Mouse (Mus musculus) embryonic facial prominence, embryonic 13.5 days (tissue): ENCODE data around the gene Tpd52l2. TPM values are rescaled to one million over a fixed set of nuclear protein-coding genes. Genes with fewer than 3 reads are reported as not detected.

Experiments used
- ATAC-seq: fragments of 200-750 bp; cut with Nextera tagmentation; 2 replicates; pipeline ENCODE4 v1.8.0; 2017; ENCODE audit warnings: low read depth; ENCODE audit not compliant: insufficient number of reproducible peaks, insufficient read depth, low FRiP score, low TSS enrichment
- H3K27ac ChIP-seq: fragments of 300-500 bp; sonication (generic); 2 replicates; pipeline ENCODE4 v1.5.1; 2015; ENCODE audit warnings: moderate library complexity, mild to moderate bottlenecking, inconsistent platforms
- H3K27me3 ChIP-seq: fragments of 300-500 bp; sonication (generic); 2 replicates; pipeline ENCODE4 v1.6.1; 2015; ENCODE audit warnings: mild to moderate bottlenecking, inconsistent platforms
- H3K36me3 ChIP-seq: fragments of 300-500 bp; sonication (generic); 2 replicates; pipeline ENCODE4 v1.6.1; 2015; ENCODE audit warnings: mild to moderate bottlenecking, inconsistent platforms
- H3K4me1 ChIP-seq: fragments of 300-500 bp; sonication (generic); 2 replicates; pipeline ENCODE4 v1.6.1; 2015; ENCODE audit warnings: inconsistent platforms
- H3K4me2 ChIP-seq: fragments of 300-500 bp; sonication (generic); 2 replicates; pipeline ENCODE4 v1.6.1; 2015; ENCODE audit warnings: moderate library complexity, mild to moderate bottlenecking, inconsistent platforms
- H3K4me3 ChIP-seq: fragments of 300-500 bp; sonication (generic); 2 replicates; pipeline ENCODE4 v1.5.1; 2015; ENCODE audit warnings: mild to moderate bottlenecking, inconsistent platforms
- H3K9ac ChIP-seq: fragments of 300-500 bp; sonication (generic); 2 replicates; pipeline ENCODE4 v1.6.1; 2015; ENCODE audit warnings: mild to moderate bottlenecking, inconsistent platforms
- H3K9me3 ChIP-seq: fragments of 300-500 bp; sonication (generic); 2 replicates; pipeline ENCODE4 v1.6.1; 2016; ENCODE audit warnings: inconsistent platforms
- WGBS: fragments of 180-500 bp; shearing (Covaris S2); methylation state at CpG from one replicate; pipeline ENCODE4 v1.1.7; 2015; ENCODE audit warnings: mixed read lengths; 5-methylcytosine and 5-hydroxymethylcytosine counted together
- polyA plus RNA-seq: library from polyadenylated mRNA; unstranded; fragments of >200 nt; fragmentation: Nextera tagmentation; extraction: Ambion mirVana; gene quantifications from 2 replicates; pipeline ENCODE4 v1.2.1, GENCODE M21; 2015

Tpd52l2 gene
- polyA plus RNA-seq, 1 experiment from 2014 or later = 168 TPM

DNA sequence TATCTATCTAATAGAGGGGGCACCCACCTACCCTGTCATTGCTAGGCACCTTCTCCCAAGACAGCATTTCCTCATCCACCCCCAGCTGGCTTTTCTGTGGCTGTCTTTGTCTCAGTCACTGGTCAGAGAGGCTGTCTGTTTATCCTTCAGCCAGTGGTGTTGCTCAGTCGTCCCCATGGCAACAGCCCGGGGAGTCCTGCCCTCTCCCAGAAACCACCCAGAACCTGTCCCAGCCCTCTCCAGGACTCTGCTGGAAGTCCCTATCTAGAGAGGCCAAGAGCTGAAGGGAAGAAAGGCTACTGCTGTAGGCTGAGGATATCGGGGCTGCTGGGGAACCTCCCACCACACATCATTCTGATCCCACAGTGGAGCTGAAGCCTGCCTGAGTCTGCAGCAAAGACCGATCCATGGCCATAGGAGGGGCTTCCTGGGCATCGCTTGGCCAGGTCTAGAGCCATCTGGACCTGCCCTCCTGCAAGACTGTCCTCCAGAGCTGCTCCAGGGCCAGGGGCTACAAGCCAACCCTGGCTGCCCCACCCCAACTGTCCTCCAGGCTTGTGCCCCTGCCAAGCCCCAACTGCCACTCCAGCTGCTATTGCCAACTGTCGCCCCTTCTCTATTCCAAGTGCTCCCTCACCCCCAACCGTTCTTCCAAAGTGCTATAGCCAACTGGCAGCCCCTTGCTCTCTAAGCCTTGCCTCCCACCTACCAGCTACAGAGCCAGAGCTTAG, 33.8 kb upstream of the Tpd52l2 start:
- H3K27ac ChIP-seq = no peak overlapping the region
- 45% methylated on average over 7 of the region's 7 CpGs for WGBS
- H3K4me3 ChIP-seq = no peak overlapping the region
- H3K9me3 ChIP-seq = no peaks in the 10 kb centered on the region
- peaks cover 61% of the 10 kb centered on the region for H3K27me3 ChIP-seq
- H3K9ac ChIP-seq = no peak overlapping the region
- ATAC-seq = no peak
- no peaks in the 10 kb centered on the region for H3K36me3 ChIP-seq
- no peak overlapping the region for H3K4me2 ChIP-seq
- peaks cover 15% of the 10 kb centered on the region for H3K4me1 ChIP-seq

DNA sequence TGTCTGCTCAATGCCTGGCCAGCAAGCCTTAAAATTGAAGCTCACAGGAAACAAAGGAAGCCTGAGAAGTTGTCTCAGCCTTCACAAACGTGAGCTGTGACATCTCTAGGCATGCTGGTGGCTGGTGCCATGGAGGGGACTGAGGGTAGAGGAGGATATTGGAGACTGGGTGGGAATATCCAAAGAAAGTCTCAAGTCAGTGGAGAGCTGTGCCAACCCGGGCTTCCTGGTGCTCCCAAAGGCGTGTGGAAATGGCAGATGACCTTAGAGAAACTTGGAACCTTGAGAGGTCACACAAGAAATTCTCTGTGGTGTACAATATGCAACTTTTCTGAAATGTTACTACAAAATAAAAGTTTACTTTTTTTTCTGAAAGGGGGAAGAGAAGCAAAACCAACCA, 31.5 kb upstream of the Tpd52l2 start:
- 49% methylated on average over 3 of the region's 3 CpGs for WGBS
- peaks cover 40% of the 10 kb centered on the region for H3K27me3 ChIP-seq
- no peaks in the 10 kb centered on the region for H3K9me3 ChIP-seq
- no peaks in the 10 kb centered on the region for H3K36me3 ChIP-seq
- no peak overlapping the region for H3K4me2 ChIP-seq
- H3K27ac ChIP-seq = no peak overlapping the region
- H3K9ac ChIP-seq = no peak overlapping the region
- no peak overlapping the region for H3K4me3 ChIP-seq
- H3K4me1 ChIP-seq = peaks cover under 1% of the 10 kb centered on the region; the same call in 1 of the 2 replicates
- no peak for ATAC-seq

DNA sequence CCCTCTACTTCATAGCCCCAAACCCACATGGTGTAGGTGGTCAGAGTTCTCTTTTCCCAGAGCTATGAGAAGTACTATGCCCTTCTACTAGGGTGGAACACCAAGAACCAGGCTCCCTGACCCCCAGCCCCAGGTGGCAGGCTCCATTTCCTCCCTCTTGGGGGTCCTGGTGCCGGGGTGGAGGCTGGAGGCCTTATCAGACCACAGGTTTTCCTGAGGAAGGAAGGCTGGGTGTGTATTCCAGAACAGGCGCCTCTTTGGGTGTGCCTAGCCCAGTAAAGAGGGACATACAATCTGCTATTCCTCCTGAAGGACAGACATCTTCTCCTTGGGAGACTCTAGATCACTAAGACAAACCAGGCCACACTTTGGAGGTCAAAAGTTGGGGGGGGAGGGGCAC, 26.7 kb upstream of the Tpd52l2 start:
- ATAC-seq = no peak
- no peak overlapping the region for H3K27ac ChIP-seq
- H3K4me1 ChIP-seq = no peaks in the 10 kb centered on the region
- no peak overlapping the region for H3K4me3 ChIP-seq
- no peaks in the 10 kb centered on the region for H3K9me3 ChIP-seq
- no peaks in the 10 kb centered on the region for H3K27me3 ChIP-seq
- 73% methylated on average over 2 of the region's 2 CpGs for WGBS
- H3K9ac ChIP-seq = no peak overlapping the region
- no peaks in the 10 kb centered on the region for H3K36me3 ChIP-seq
- H3K4me2 ChIP-seq = no peak overlapping the region

DNA sequence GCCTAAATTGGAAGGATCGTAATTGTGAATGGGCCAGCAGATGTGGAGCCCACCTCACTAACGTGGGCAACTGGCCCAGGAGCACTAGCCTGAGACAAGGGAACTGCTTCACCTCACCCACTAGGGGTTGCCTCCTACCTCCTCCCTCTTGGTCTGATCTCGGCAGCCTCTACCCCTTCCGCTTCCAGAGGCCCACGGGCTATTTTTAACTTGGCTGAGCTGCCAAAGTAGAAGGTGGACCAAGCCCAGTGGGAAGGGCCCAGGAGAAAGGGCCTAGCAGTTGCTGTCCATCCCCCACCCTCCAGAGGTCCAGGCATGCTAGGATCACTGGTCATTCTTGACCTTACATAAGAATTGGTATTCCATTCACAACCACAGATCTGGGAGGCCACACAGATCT, 25.7 kb upstream of the Tpd52l2 start:
- Histone ChIP-seq H3K27me3 (no peaks in the 10 kb centered on the region), H3K4me1 (no peaks in the 10 kb centered on the region), H3K9me3 (no peaks in the 10 kb centered on the region), H3K4me2 (no peak overlapping the region), H3K9ac (no peak overlapping the region), H3K4me3 (no peak overlapping the region), H3K36me3 (no peaks in the 10 kb centered on the region), H3K27ac (no peak overlapping the region)
- no peak for ATAC-seq
- WGBS = 52% methylated on average over 5 of the region's 5 CpGs

DNA sequence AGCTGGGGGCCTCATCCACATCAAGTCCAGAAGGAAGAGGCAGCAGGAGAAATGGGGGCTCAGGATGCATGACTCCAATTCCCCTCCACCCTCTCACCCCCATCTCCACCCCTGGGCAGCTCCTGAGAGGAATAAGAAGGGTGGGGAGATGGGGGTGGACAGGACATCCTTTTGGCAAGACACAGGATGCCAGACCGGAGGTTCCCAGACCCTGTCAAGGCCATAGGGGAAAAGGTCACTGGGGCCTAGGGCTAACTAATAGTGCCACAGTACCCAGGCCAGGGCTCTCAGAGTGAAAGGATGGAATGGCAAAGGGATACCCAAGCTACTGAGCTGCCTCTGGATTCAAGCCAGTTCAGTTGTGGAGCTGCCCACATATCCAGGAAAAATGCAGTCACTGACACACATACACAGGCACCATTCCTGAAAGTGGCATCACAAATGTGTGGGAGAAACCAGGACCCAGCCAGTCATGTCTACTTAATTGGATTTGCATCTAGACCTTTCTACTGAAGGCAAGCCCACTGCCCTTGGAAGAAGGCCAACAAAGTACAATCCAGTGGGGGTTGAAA, 24.6 kb upstream of the Tpd52l2 start:
- 17% methylated on average over 1 of the region's 1 CpGs for WGBS
- H3K36me3 ChIP-seq = no peaks in the 10 kb centered on the region
- H3K27me3 ChIP-seq = no peaks in the 10 kb centered on the region
- no peak overlapping the region for H3K4me3 ChIP-seq
- no peak overlapping the region for H3K27ac ChIP-seq
- H3K4me1 ChIP-seq = no peaks in the 10 kb centered on the region
- H3K9ac ChIP-seq = 0 out of 2 replicates have a peak overlapping the region, but pooled peaks have one; percentile 33
- no peaks in the 10 kb centered on the region for H3K9me3 ChIP-seq
- ATAC-seq = no peak
- no peak overlapping the region for H3K4me2 ChIP-seq

DNA sequence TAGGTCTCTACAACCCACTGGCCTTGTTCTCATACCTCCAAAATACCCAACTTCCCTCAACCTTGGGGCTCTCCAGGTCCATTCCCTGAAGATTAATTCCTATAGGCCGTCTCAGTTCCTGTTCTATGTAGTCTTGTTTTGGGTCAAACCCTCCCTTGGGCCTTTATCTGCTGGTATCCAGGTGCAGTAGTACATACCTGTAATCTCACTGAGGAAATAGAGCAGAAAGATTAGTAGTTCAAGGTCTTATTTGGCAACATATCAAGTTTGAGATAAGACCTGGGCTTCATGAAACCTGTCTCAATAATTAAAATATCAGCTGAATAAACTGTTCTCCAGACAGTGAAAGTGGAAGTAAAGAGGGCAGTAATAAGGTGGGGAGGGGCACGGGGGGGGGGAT, 13.8 kb upstream of the Tpd52l2 start:
- H3K4me3 ChIP-seq = no peak overlapping the region
- 59% methylated on average over 2 of the region's 2 CpGs for WGBS
- ATAC-seq = no peak
- H3K9me3 ChIP-seq = no peaks in the 10 kb centered on the region
- H3K27me3 ChIP-seq = no peaks in the 10 kb centered on the region
- H3K27ac ChIP-seq = no peak overlapping the region
- no peak overlapping the region for H3K4me2 ChIP-seq
- H3K36me3 ChIP-seq = no peaks in the 10 kb centered on the region
- no peak overlapping the region for H3K9ac ChIP-seq
- no peaks in the 10 kb centered on the region; the same call in 1 of the 2 replicates for H3K4me1 ChIP-seq

DNA sequence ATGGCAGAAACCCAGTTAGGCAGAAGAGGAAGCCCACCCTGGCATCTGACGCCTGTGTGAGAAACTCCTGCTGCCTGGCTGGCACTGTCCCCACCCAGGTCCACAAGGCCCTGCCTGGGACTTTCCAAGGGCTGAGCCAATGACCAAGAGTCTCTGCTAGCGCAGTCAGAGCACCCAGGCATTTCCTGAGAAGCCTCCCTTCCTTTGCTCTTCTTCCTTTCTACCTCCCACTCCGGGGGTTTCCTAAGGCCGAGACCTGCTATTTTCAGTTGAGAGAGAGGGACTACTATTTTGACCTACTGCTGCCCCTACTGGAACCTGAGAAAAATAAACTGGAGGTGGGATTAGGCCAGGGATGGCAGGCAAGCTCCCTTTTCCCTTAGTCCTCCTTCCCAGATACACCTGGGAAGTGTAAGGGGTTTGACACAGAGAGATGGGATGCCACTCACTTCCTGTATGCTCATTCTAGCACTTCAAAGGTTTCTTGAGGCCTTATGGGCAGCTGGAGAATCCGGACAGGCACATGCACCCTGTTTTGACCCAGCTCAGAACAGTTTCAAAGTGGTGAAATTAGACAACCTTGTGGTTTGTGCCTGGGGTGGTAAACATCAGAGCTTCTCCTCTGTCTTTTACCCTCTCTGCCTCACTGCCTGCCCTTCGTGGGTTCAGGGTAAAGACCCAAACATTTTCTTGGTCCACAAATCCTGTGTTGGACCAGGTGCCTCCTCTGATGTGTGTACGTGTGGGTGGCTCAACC, 13.2 kb upstream of the Tpd52l2 start:
- ATAC-seq = 0 out of 2 replicates have a peak, but pooled peaks have one; percentile 20
- H3K4me1 ChIP-seq = no peaks in the 10 kb centered on the region; the same call in 1 of the 2 replicates
- no peak overlapping the region for H3K9ac ChIP-seq
- 33% methylated on average over 7 of the region's 7 CpGs for WGBS
- H3K27ac ChIP-seq = no peak overlapping the region
- no peaks in the 10 kb centered on the region for H3K9me3 ChIP-seq
- H3K36me3 ChIP-seq = no peaks in the 10 kb centered on the region
- no peak overlapping the region for H3K4me3 ChIP-seq
- H3K4me2 ChIP-seq = no peak overlapping the region
- no peaks in the 10 kb centered on the region for H3K27me3 ChIP-seq

DNA sequence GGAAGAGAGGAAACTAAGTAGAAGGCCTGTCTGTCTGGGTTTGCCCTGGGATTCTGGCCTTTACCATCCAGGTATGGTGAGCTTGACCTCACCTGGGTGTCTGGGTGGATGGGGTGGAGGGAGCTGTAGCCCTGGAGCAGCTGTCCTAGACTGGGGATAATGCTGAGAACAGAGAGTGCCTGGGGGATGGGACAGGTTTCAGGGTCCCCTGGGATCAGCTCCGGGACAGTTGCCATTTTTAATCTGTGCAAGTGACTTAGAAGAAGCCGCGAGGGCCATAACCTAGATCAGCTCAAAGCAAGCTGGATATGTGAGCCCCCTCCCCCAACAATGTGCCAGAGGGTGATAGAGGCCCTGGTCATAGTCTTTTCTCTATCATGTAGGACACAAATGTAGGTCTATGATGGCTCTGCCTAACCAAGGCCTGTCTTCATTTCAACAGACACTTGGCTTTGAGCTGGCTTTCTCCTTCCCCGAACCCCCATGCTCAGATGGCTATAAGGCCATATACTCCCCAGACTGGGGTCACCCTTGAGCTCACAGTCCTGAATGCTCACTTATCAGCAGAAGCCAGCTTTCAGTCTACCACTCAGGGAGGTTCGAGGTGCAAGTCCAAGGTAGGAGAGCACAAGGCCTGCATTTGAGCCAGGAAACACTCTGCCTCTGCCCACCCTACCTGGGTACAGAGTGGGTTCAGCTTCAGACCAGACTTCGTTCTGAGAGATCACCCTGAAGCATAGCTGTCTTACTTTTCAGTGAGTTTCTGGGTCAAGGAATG, 12.3 kb upstream of the Tpd52l2 start:
- WGBS = 79% methylated on average over 6 of the region's 6 CpGs
- no peak for ATAC-seq
- H3K4me3 ChIP-seq = no peak overlapping the region

DNA sequence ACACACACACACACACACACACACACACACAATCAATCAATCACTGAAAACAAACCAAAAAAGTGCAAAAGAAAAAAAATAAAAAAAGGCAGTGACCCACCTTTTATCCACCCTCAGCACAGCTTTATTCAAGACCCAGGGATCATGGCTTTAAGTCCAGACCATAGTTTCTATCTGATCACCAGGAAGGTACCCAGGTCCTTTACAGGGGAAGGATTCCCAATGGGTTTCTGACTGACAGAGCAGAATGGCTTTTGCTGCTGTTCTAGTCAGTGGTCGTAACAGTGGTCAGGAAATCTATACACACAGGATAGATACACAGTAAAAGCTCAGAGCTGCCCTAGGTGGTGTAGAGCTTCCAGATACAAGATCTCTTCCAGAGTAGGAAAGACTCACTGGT, 11.2 kb upstream of the Tpd52l2 start:
- no peak for ATAC-seq
- H3K4me1 ChIP-seq = no peaks in the 10 kb centered on the region; the same call in 1 of the 2 replicates
- no peaks in the 10 kb centered on the region for H3K9me3 ChIP-seq
- H3K27ac ChIP-seq = no peak overlapping the region
- H3K27me3 ChIP-seq = no peaks in the 10 kb centered on the region
- no peak overlapping the region for H3K9ac ChIP-seq
- no peaks in the 10 kb centered on the region for H3K36me3 ChIP-seq
- WGBS = 15% methylated on average over 1 of the region's 1 CpGs
- no peak overlapping the region for H3K4me3 ChIP-seq
- H3K4me2 ChIP-seq = no peak overlapping the region

More for the DNA sequence above, 12.3 kb upstream of the Tpd52l2 start:
- no peak overlapping the region for H3K9ac ChIP-seq
- no peaks in the 10 kb centered on the region for H3K27me3 ChIP-seq
- H3K36me3 ChIP-seq = no peaks in the 10 kb centered on the region
- no peaks in the 10 kb centered on the region; the same call in 1 of the 2 replicates for H3K4me1 ChIP-seq
- no peaks in the 10 kb centered on the region for H3K9me3 ChIP-seq
- H3K4me2 ChIP-seq = no peak overlapping the region
- no peak overlapping the region for H3K27ac ChIP-seq

DNA sequence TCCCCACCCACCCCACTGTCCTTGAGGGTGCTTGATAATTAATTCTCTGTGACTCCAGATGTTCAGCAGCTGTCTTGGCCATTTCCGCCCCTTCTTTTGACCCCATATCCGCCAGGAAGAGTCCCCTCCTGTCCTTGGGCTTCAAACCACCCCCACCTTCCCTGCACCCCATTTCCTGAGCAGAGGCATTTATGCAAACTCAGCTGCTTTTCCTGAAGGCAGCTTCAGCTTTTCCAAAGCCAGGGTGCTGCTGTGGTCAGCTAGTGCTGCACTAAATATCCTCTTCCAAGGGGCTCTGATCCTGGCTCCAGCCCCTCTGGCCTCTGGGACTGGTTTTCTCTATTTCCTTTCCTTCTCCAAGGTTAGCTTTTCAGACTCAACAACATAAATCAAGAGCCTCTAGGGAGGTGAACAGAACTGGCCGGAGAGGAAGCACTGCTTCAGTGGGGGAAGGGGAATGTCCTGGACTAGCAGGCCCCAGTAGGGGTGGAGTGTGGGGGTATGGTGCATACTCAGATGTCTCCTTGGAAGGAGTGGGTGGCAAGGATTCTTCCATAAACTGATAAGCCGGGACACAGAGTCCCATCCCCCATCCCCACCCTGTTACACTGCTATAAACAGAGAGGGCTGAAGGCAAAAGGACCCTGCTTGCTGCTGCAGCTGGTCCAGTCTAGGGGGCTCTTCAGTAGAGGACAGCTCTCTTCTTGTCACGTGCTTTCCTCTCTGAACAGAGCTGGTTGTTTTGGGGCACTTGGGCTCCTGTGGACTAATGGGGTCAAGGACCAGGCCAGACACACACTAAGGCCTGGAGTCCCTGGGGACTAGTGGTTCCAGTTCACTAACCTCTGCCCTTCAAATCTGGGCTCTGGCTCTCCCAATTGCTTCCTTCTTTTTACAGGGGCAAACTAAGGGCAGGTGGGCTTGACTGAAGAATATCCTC, 9.3 kb upstream of the Tpd52l2 start:
- no peak overlapping the region; the same call in 1 of the 2 replicates for H3K27ac ChIP-seq
- H3K9me3 ChIP-seq = no peaks in the 10 kb centered on the region
- WGBS = 23% methylated on average over 5 of the region's 5 CpGs
- H3K36me3 ChIP-seq = no peaks in the 10 kb centered on the region
- H3K4me1 ChIP-seq = no peaks in the 10 kb centered on the region; the same call in 1 of the 2 replicates
- H3K27me3 ChIP-seq = no peaks in the 10 kb centered on the region
- ATAC-seq = no peak
- H3K9ac ChIP-seq = no peak overlapping the region; the same call in 1 of the 2 replicates
- H3K4me2 ChIP-seq = no peak overlapping the region
- no peak overlapping the region for H3K4me3 ChIP-seq
